Mouse (Mus musculus) spleen, adult 2 months (tissue): Measurements from ENCODE around the gene Ppp4r3b.

Experiments used
- CTCF ChIP-seq: fragments of 200-500 bp; IDR thresholded peaks from 2 replicates; pipeline ENCODE4 v1.5.1; 2011; ENCODE audit warnings: mild to moderate bottlenecking, inconsistent platforms; ENCODE audit not compliant: insufficient read depth, insufficient read length, insufficient replicate concordance; ENCODE audit errors: extremely low read depth
- POLR2A ChIP-seq: fragments of 200-500 bp; IDR thresholded peaks from 2 replicates; pipeline ENCODE4 v1.6.1; 2011; ENCODE audit warnings: low read depth, low read length, inconsistent platforms

DNA sequence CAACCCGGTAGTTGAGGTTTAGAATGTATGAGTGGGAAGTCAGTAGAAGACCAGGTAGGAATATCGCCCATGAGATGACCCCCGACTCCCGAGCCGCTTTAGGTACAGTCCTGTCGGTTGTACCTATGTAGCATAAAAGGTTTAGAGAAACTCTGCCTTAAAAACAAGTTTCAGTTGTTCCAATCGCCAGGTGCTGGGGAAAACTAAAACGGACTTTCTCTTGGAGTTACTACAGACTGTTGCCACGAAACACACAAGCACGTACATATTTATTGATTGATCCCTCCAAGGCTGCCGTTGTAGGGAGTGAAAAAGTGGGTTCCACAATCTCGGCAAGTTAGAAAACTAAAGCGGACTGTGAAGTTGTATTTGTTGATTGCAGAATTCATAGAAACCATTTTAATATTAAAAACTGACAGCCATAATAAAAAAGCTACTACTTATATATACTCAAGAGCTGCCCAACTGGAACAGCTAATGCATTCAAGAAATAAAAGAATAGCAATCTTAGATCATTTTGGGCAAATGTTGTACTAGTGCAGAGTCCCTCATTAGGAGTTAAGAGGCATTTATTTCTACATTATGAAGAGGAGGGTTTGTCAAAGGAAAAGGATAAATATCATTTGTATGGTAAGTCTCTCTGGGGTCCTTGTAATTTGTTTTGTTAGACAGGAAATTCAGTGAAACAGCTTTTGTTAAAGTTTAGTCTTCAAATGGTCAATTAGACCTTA, 1.2 kb downstream of the Ppp4r3b start:
- TF ChIP-seq POLR2A (no peak), CTCF (no peak)
